Mouse (Mus musculus): ENCODE data around the gene Plk3. TPM values are rescaled to one million over a fixed set of nuclear protein-coding genes. Genes with fewer than 3 reads are reported as not detected.

The Plk3 gene
- polyA plus RNA-seq, 1 experiment from 2014 or later, result 3.6 TPM

- Histone ChIP-seq H3K36me3 (no peaks in the 10 kb centered on the region), H3K4me1 (replicated peaks) (0 out of 2 replicates have a peak, but pooled peaks cover 7% of the 10 kb centered on the region), H3K27ac (peak overlapping the region; percentile 29; the same call in 1 of the 2 replicates), H3K9me3 (no peaks in the 10 kb centered on the region), H3K27me3 (replicated peaks) (no peaks in the 10 kb centered on the region; the same call in 1 of the 2 replicates), H3K9ac (no peak overlapping the region), H3K4me3 (replicated peaks) (no peak overlapping the region), H3K4me2 (replicated peaks) (no peak overlapping the region)
- no peak for ATAC-seq
- WGBS, result 66% methylated on average over 3 of the region's 3 CpGs
Observed at GRCm38 (mm10) chr4:117094626-117095361, 39.0 kb downstream of the Plk3 start.

DNA sequence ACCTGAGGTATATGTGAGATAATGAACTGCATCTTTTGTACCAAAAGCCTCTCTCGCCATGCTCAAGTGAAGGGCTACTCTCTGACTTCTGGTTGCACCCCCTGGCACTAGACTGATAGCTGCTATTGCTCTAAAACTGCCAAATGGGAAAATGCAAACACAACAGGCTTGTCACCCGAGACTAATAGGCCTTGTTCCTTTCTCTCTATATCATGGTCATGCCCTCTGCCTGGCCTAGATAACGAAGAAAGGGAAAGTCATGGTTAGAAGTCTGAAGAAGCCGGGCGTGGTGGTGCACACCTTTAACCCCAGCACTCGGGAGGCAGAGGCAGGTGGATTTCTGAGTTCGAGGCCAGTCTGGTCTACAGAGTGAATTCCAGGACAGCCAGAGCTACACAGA is 43.2 kb downstream of the Plk3 start:
- WGBS, result 58% methylated on average over 7 of the region's 7 CpGs
- Histone ChIP-seq H3K27ac (0 out of 2 replicates have a peak overlapping the region, but pooled peaks have one; percentile 5), H3K9ac (no peak overlapping the region)

GRCm38 (mm10) chr4:117087948-117088640 is 45.7 kb downstream of the Plk3 start:
- 70% methylated on average over 7 of the region's 7 CpGs for WGBS
- H3K4me3 ChIP-seq (replicated peaks), result no peak overlapping the region
- no peaks in the 10 kb centered on the region for H3K9me3 ChIP-seq
- no peaks in the 10 kb centered on the region for H3K27me3 ChIP-seq (replicated peaks)
- 0 out of 2 replicates have a peak, but pooled peaks cover 4% of the 10 kb centered on the region for H3K36me3 ChIP-seq
- H3K4me2 ChIP-seq (replicated peaks), result no peak overlapping the region
- H3K27ac ChIP-seq, result no peak overlapping the region
- H3K9ac ChIP-seq, result no peak overlapping the region
- peaks cover 4% of the 10 kb centered on the region; the same call in 1 of the 2 replicates for H3K4me1 ChIP-seq (replicated peaks)
- ATAC-seq, result no peak

More for the DNA sequence above, 43.2 kb downstream of the Plk3 start:
- H3K4me1 ChIP-seq (replicated peaks), result peaks cover 6% of the 10 kb centered on the region; the same call in 1 of the 2 replicates
- no peaks in the 10 kb centered on the region for H3K36me3 ChIP-seq
- no peaks in the 10 kb centered on the region for H3K27me3 ChIP-seq (replicated peaks)
- no peak for ATAC-seq
- H3K9me3 ChIP-seq, result no peaks in the 10 kb centered on the region
- no peak overlapping the region for H3K4me2 ChIP-seq (replicated peaks)
- H3K4me3 ChIP-seq (replicated peaks), result no peak overlapping the region

Other genes starting within 250 kb of the Plk3 start
- gene Urod, start 139.6 kb downstream of the Plk3 start, polyA plus RNA-seq (2015; fragmentation: Nextera tagmentation; extraction: Ambion mirVana), result 68.7 and 75.4 TPM in 2 replicates
- 12.6 TPM in 2 replicates for gene Hectd3, start 138.6 kb downstream of the Plk3 start, polyA plus RNA-seq (2015; fragmentation: Nextera tagmentation; extraction: Ambion mirVana)
- 32.2 and 37.7 TPM in 2 replicates for gene Eif2b3, start 114.6 kb downstream of the Plk3 start, polyA plus RNA-seq (2015; fragmentation: Nextera tagmentation; extraction: Ambion mirVana)
- 5.6 and 5.9 TPM in 2 replicates for gene Ptch2, start 37.9 kb downstream of the Plk3 start, polyA plus RNA-seq (2015; fragmentation: Nextera tagmentation; extraction: Ambion mirVana)
- 6.0 and 7.6 TPM in 2 replicates for gene Btbd19, start 8.2 kb downstream of the Plk3 start, polyA plus RNA-seq (2015; fragmentation: Nextera tagmentation; extraction: Ambion mirVana)
- gene Tctex1d4, start 7.2 kb downstream of the Plk3 start, polyA plus RNA-seq (2015; fragmentation: Nextera tagmentation; extraction: Ambion mirVana), result not detected in 2 replicates
- 1,027 and 1,033 TPM in 2 replicates for gene Rps8, start 22.3 kb upstream of the Plk3 start, polyA plus RNA-seq (2015; fragmentation: Nextera tagmentation; extraction: Ambion mirVana)
- gene Kif2c, start 48.7 kb upstream of the Plk3 start, polyA plus RNA-seq (2015; fragmentation: Nextera tagmentation; extraction: Ambion mirVana), result 37.7 and 48.7 TPM in 2 replicates
- gene Tmem53, start 118.0 kb upstream of the Plk3 start, polyA plus RNA-seq (2015; fragmentation: Nextera tagmentation; extraction: Ambion mirVana), result 9.5 and 11.7 TPM in 2 replicates
- 0.19 and 0.32 TPM in 2 replicates for gene Armh1, start 118.2 kb upstream of the Plk3 start, polyA plus RNA-seq (2015; fragmentation: Nextera tagmentation; extraction: Ambion mirVana)